Comparison of ENCODE assay signal across 13 mouse cellular contexts in genomic region chr19:3419251-3419650, GRCm38 (mm10). TPM values are rescaled to one million over a fixed set of nuclear protein-coding genes. Genes with fewer than 3 reads are reported as not detected.
DNase-seq lines count a peak whose midpoint lies in the region; ATAC-seq and TF ChIP-seq lines count a peak whose summit lies in the region.
"Had no signal": no experiment of that assay in that cellular context is flagged by ENCODE, and none has a peak within 500 bp of the region (broad histone marks: within the 10 kb centered on the region; RNA-seq: fewer than 3 reads in every experiment).

No protein-coding gene starts in this region.

- no peaks in the 10 kb centered on the region for H3K9me3 ChIP-seq in midbrain, postnatal 0 days (ENCODE audit: low read length)
- no peaks in the 10 kb centered on the region for H3K9me3 ChIP-seq in midbrain, embryonic 15.5 days
- no peaks in the 10 kb centered on the region for H3K9me3 ChIP-seq in heart, embryonic 10.5 days
- H3K9me3 ChIP-seq: forebrain, embryonic 12.5 days; heart, embryonic 13.5 days had no signal

- 0 out of 2 replicates have a peak, but pooled peaks have one; percentile 2 for TF ChIP-seq CTCF in midbrain, postnatal 0 days (IDR thresholded peaks at IDR 0.05)

- no peak for DNase-seq in midbrain, postnatal 0 days (ENCODE audit: low spot score)
- DNase-seq in adrenal gland, adult 2 months, result peak; percentile 68
- DNase-seq in frontal cortex, postnatal 25 days (ENCODE audit: low spot score in 2 of 2), result peak; percentile 13 to 39
- DNase-seq in right cerebral cortex, postnatal 14 days, result peak; percentile 44
- no peak for DNase-seq in heart, embryonic 10.5 days (ENCODE audit: low spot score)
- no peak for DNase-seq in kidney, adult 11 months
- DNase-seq: lung, adult 2 months; spleen, adult 18-20 months had no signal

- ATAC-seq in midbrain, postnatal 0 days (ENCODE audit: low FRiP score), result no peak
- ATAC-seq in midbrain, embryonic 15.5 days (replicated peaks), result no peak; the same call in 1 of the 2 replicates

- no peaks in the 10 kb centered on the region for H3K4me1 ChIP-seq in midbrain, postnatal 0 days (ENCODE audit: insufficient read depth, low read length)
- peaks cover 4% of the 10 kb centered on the region for H3K4me1 ChIP-seq in midbrain, embryonic 15.5 days
- peaks cover 8% of the 10 kb centered on the region for H3K4me1 ChIP-seq in heart, embryonic 10.5 days

- H3K9ac ChIP-seq in midbrain, postnatal 0 days (replicated peaks; ENCODE audit: low read length, poor library complexity, severe bottlenecking), result no peak overlapping the region
- H3K9ac ChIP-seq in midbrain, embryonic 15.5 days, result no peak overlapping the region
- H3K9ac ChIP-seq: forebrain, embryonic 12.5 days; heart, embryonic 13.5 days had no signal

- WGBS in midbrain, postnatal 0 days, result 66% methylated on average over 5 of the region's 5 CpGs
- 53% methylated on average over 5 of the region's 5 CpGs for WGBS in midbrain, embryonic 15.5 days
- 59% methylated on average over 5 of the region's 5 CpGs for WGBS in heart, embryonic 10.5 days

- H3K36me3 ChIP-seq in midbrain, postnatal 0 days (ENCODE audit: insufficient read depth, low read length), result no peaks in the 10 kb centered on the region
- no peaks in the 10 kb centered on the region for H3K36me3 ChIP-seq in midbrain, embryonic 15.5 days (replicated peaks)
- H3K36me3 ChIP-seq in heart, embryonic 10.5 days, result no peaks in the 10 kb centered on the region
- H3K36me3 ChIP-seq: forebrain, embryonic 12.5 days; heart, embryonic 13.5 days had no signal

- no peak overlapping the region for H3K4me2 ChIP-seq in midbrain, postnatal 0 days (ENCODE audit: low read depth, low read length, poor library complexity, severe bottlenecking)
- H3K4me2 ChIP-seq in midbrain, embryonic 15.5 days, result no peak overlapping the region
- H3K4me2 ChIP-seq: forebrain, embryonic 12.5 days; heart, embryonic 13.5 days had no signal

- H3K27ac ChIP-seq in midbrain, postnatal 0 days (ENCODE audit: low read depth, low read length), result no peak overlapping the region
- no peak overlapping the region for H3K27ac ChIP-seq in midbrain, embryonic 15.5 days
- no peak overlapping the region for H3K27ac ChIP-seq in heart, embryonic 10.5 days
- H3K27ac ChIP-seq: forebrain, embryonic 12.5 days; heart, embryonic 13.5 days; kidney, postnatal 0 days had no signal

- no peak overlapping the region for H3K4me3 ChIP-seq in midbrain, postnatal 0 days (ENCODE audit: low read depth, low read length)
- H3K4me3 ChIP-seq in midbrain, embryonic 15.5 days, result no peak overlapping the region
- no peak overlapping the region for H3K4me3 ChIP-seq in heart, embryonic 10.5 days
- H3K4me3 ChIP-seq: forebrain, embryonic 12.5 days; heart, embryonic 13.5 days had no signal

- H3K27me3 ChIP-seq in midbrain, postnatal 0 days (ENCODE audit: insufficient read depth, low read length), result no peaks in the 10 kb centered on the region
- H3K27me3 ChIP-seq in midbrain, embryonic 15.5 days (replicated peaks), result peaks cover 7% of the 10 kb centered on the region; the same call in 1 of the 2 replicates
- peaks cover 27% of the 10 kb centered on the region for H3K27me3 ChIP-seq in heart, embryonic 10.5 days (ENCODE audit: insufficient read depth, poor library complexity, severe bottlenecking)

RNA-seq across cellular contexts. Expression of gene Gal, which starts 4.9 kb away (rescaled TPM):
- total RNA-seq in midbrain, postnatal 0 days (2014; rRNA removed), result 1.9 and 5.3 TPM in 2 replicates
- 29.5 and 30.0 TPM in 2 replicates for polyA plus RNA-seq in midbrain, postnatal 0 days (2015; fragmentation: Nextera tagmentation; extraction: Ambion mirVana)
- 9.8 and 12.5 TPM in 2 replicates for polyA plus RNA-seq in midbrain, embryonic 15.5 days (2015; fragmentation: Nextera tagmentation; extraction: Ambion mirVana)
- total RNA-seq in adrenal gland, adult 2 months (2021), result 100 to 1,000 TPM in 1 of 2 experiments, 10 to 100 TPM in 1; 62.8 to 123 TPM
- 70.8 and 161 TPM in 2 replicates for polyA plus RNA-seq in adrenal gland, adult 2 months (2012; rRNA removed)
- polyA plus RNA-seq in heart, embryonic 10.5 days (2016; fragmentation: Nextera tagmentation; extraction: Ambion mirVana), result 13.5 and 14.9 TPM in 2 replicates
- total RNA-seq: monocyte, adult 5-6 weeks had no signal

RNA-seq across cellular contexts. Expression of gene Tesmin, which starts 30.6 kb away (rescaled TPM):
- total RNA-seq in midbrain, postnatal 0 days (2014; rRNA removed), result 0.27 and 1.2 TPM in 2 replicates
- polyA plus RNA-seq in midbrain, postnatal 0 days (2015; fragmentation: Nextera tagmentation; extraction: Ambion mirVana), result 0.93 and 1.3 TPM in 2 replicates
- polyA plus RNA-seq in midbrain, embryonic 15.5 days (2015; fragmentation: Nextera tagmentation; extraction: Ambion mirVana), result 0.43 and 0.52 TPM in 2 replicates
- 1 to 10 TPM in 1 of 2 experiments, under 1 TPM in 1; 0.35 to 1.0 TPM for total RNA-seq in adrenal gland, adult 2 months (2021)
- polyA plus RNA-seq in adrenal gland, adult 2 months (2012; rRNA removed), result 0.44 and 0.54 TPM in 2 replicates
- 0.21 and 1.1 TPM in 2 replicates for polyA plus RNA-seq in heart, embryonic 10.5 days (2016; fragmentation: Nextera tagmentation; extraction: Ambion mirVana)

Comparison
In these comparisons a context has a peak if more than half of its experiments do, and no peak if none do; other contexts are left out.
1. DNase-seq: peak in adrenal gland, adult 2 months (single experiment), frontal cortex, postnatal 25 days (2 of 2) and right cerebral cortex, postnatal 14 days (single experiment); none in midbrain, postnatal 0 days (single experiment), heart, embryonic 10.5 days (single experiment) and kidney, adult 11 months (single experiment).